Mouse (Mus musculus) thymus, adult 2 months (tissue): ENCODE results near the gene Cdk5r2.

Source experiments
- CTCF ChIP-seq: fragments of 200-500 bp; IDR thresholded peaks from 2 replicates; pipeline ENCODE4 v1.5.1; 2012; ENCODE audit warnings: mild to moderate bottlenecking, control low read depth, low read length, moderate library complexity, borderline replicate concordance; ENCODE audit not compliant: control insufficient read depth, poor library complexity, insufficient read depth; ENCODE audit errors: extremely low read depth
- POLR2A ChIP-seq: fragments of 200-500 bp; IDR thresholded peaks from 2 replicates; pipeline ENCODE4 v1.6.1; 2012; ENCODE audit warnings: mild to moderate bottlenecking, low read length, control low read depth, moderate library complexity; ENCODE audit not compliant: control insufficient read depth, poor library complexity, insufficient read depth; ENCODE audit errors: extremely low read depth

DNA sequence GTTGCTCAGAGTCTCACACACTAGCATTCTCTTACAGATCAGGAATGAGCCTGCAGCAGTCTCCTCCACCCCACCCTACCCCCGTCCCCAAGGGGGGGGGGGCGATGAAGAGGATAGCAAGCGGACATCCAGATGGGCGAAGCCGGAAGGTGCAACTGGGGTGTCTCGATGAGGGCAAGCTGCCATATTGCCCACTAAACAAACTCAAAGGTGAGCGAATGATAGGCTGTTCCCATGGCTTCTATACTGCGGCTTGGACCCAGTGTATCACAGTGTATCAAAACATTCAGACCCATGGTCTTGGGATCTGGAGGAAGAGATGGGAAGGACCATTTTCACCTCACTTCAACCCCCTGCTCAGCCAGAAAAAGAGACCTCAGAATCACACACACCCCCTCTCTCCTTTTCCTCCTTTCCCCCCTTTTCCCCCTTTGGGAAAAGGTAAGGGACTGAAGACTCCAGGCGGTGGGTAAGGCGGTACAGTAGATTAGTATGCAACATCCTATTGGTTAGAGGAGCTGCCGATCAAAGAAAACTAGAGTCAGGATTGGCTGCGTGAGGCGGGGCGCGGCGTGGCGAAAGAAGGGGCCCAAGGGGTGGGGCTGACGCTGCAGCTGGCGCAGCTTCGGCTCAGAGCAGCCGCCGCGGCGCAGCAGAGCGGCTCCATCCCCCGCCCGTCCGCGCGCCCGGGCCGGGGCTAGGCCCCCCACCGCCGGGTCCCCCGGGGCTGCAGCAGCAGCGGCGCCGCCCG is at the start of gene Cdk5r2:
- TF ChIP-seq CTCF (no peak), POLR2A (no peak)
